Mouse (Mus musculus) frontal cortex, postnatal 10 days (tissue): ENCODE data around the gene Olfr149.
"Not testable (repeated sequence)": the region's sequence is repeated elsewhere in the genome, so short reads cannot be mapped to it uniquely, and the experiment has no call there.

Experiments used
- DNase-seq, 2 experiments: peaks; one replicate each; pipeline ENCODE4 v3.0.0; 2022; ENCODE audit warnings: low spot score in 2 of 2, mixed read lengths in 1 of 2

Olfr149 gene

GRCm38 (mm10) chr9:39707017-39707416, at the start of gene Olfr149:
Gene Olfr149, minus strand, starts transcription at chr9:39707117.
- DNase-seq = no peak

DNA sequence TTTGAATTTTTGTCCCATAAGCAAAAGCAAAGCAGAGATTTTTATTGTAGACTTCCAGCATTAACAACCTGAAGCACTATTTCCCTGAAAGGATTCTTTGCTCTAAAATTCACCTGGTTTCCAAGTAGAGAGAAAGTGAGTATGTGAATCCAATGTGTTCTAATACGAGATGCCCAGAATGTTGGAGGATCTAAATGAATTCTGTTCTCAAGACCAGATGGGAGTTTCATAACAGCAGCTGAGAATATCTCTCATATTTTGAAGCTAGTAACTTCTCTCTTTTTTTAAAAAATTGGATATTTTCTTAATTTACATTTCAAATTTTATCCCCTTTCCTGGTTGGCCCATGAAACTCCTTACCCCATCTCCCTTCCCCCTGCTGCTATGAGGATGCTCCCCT, 39.5 kb upstream of the Olfr149 start:
- DNase-seq = no peak

DNA sequence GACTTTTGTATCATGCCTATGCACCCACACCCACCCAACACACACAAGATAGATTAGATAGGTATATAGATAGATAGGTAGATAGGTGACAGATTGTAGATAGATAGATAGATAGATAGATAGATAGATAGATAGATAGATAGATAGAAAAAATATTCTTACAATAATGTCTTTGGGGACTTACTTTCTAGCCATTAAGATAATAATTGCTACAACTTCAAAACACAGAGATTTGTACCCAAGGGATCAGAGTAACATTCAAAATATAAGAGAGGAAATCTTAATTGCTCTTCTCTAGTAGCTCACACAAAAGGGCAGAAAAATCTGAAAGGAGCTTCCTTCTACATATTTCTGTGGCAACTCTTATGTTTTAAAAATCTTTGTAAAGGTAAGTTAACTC, 39.0 kb upstream of the Olfr149 start, which contains the start of gene Olfr967:
Gene Olfr967, plus strand, starts transcription at position 301 of the 400 bp plus-strand sequence.
- no peak for DNase-seq

- DNase-seq = no peak
Observed at GRCm38 (mm10) chr9:39740741-39741140, 33.8 kb upstream of the Olfr149 start.

- DNase-seq = no peak
Observed at GRCm38 (mm10) chr9:39730678-39731077, 23.8 kb upstream of the Olfr149 start, which contains the start of gene Olfr150. Gene Olfr150, plus strand, starts transcription at chr9:39730978.

- DNase-seq = no peak
Observed at GRCm38 (mm10) chr9:39711053-39711452, 4.1 kb upstream of the Olfr149 start, which contains the start of gene Olfr965. Gene Olfr965, plus strand, starts transcription at chr9:39711353.

DNA sequence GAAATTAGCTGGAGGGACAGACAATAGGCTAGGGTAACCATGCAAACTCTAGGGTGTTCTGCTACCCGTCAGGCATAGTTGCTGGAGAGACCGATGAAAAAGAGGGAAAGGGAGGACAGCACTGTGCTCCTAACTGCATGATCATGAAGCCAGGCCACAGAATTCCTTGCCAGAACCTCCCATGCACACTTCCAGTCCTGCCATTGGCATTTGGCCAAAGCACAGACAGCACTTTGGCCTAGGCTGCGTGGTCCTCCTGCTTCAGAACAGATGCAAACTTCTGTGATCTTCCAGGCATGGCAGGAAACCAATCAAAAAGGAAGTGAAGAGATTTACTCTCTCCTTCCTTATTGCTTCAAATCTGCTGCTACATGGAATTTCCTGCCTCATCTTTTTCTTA, 2.0 kb upstream of the Olfr149 start:
- no peak for DNase-seq

- DNase-seq = not testable (repeated sequence)
Observed at GRCm38 (mm10) chr9:39701123-39701522, 5.8 kb downstream of the Olfr149 start.

- DNase-seq = no peak
Observed at GRCm38 (mm10) chr9:39679280-39679679, 27.6 kb downstream of the Olfr149 start.

DNA sequence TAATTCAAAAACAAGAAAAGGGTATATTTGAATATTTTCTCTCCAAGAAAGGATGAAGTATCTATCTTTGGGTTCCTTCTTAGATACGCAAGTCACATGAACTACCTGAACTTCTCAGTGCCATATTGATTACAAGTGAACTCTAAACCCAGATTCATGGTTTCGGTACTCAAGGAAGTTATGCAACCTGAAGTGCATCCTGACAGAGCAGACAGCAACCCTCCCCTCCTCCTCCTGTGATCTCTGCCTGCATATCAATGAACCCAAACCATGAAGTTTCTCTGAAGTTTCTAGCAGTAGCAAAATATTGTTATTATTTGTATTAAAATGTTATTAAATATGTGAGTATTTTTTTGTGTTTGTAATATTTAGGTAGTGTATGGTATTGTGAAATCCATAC, 28.4 kb downstream of the Olfr149 start:
- DNase-seq = no peak

- DNase-seq = no peak
Observed at GRCm38 (mm10) chr9:39674820-39675219, 32.1 kb downstream of the Olfr149 start.

DNA sequence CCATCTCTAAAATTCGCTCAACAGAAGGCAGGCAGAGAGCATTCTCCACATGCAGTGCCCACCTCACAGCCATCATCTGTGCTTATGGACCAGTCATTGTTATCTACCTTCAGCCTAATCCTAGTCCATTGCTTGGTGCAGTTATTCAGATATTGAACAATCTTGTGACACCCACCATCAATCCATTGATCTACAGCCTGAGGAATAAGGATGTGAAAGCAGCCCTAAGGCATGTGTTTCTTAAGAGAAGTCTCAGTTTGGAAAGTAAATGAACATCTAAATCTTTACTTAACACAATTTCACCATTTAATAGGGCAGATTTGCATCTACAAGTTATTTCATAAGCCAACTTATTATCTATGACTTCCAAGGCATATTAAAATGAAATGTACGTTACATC, 37.2 kb downstream of the Olfr149 start:
- no peak for DNase-seq

DNA sequence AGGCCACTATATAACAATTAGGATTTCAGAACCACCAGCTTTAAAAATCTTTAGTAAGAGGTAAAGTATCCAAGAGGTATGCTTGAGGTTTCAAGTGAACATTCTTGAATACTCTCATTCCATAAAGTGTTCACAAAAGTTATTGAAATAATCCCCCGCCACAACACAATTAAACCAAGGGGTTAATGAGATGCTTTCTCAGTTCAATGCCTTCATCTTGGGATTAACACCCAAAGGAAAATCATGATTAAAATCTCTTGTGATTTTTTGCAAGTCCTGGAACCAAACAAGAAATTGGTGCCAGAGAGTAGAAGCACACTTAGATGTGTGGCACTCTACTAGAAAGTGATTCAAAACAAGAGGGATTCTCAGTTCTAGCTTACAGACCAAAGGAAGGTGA, 40.0 kb downstream of the Olfr149 start, which contains the start of gene Olfr963:
Gene Olfr963, plus strand, starts transcription at position 301 of the 400 bp plus-strand sequence.
- no peak for DNase-seq

- no peak for DNase-seq
Observed at GRCm38 (mm10) chr9:39654756-39655396, 52.0 kb downstream of the Olfr149 start.
